Mouse (Mus musculus) small intestine, adult 2 months (tissue): ENCODE measurements around the gene Plppr3. TPM values are rescaled to one million over a fixed set of nuclear protein-coding genes. Genes with fewer than 3 reads are reported as not detected.
A peak's percentile ranks its signal among the peaks of the same experiment; 100 is the strongest.

Source experiments
- H3K27ac ChIP-seq: fragments of 200-500 bp; 2 replicates; pipeline ENCODE4 v1.5.1; 2012; ENCODE audit warnings: low read depth, low read length, control low read depth, inconsistent platforms; ENCODE audit not compliant: insufficient read depth
- H3K27me3 ChIP-seq: fragments of 200-500 bp; 2 replicates; pipeline ENCODE4 v1.6.1; 2012; ENCODE audit warnings: mild to moderate bottlenecking, moderate library complexity, low read length, inconsistent platforms; ENCODE audit not compliant: control insufficient read depth, insufficient read depth
- H3K36me3 ChIP-seq: fragments of 200-500 bp; 2 replicates; pipeline ENCODE4 v1.6.1; 2012; ENCODE audit warnings: mild to moderate bottlenecking, low read length, control low read depth, inconsistent platforms; ENCODE audit not compliant: control insufficient read depth, insufficient read depth
- H3K4me1 ChIP-seq: fragments of 200-500 bp; 2 replicates; pipeline ENCODE4 v1.6.1; 2012; ENCODE audit warnings: low read length, inconsistent platforms, mixed read lengths; ENCODE audit not compliant: control insufficient read depth, insufficient read depth, insufficient read length
- H3K4me3 ChIP-seq: fragments of 200-500 bp; 2 replicates; pipeline ENCODE4 v1.5.1; 2012; ENCODE audit warnings: low read depth, mild to moderate bottlenecking, control low read depth, inconsistent platforms, low read length, moderate library complexity
- CTCF ChIP-seq: fragments of 200-500 bp; IDR thresholded peaks from 2 replicates; pipeline ENCODE4 v1.5.1; 2012; ENCODE audit warnings: low read depth, mild to moderate bottlenecking, control low read depth, inconsistent platforms, low read length, moderate library complexity, mixed read lengths; ENCODE audit not compliant: insufficient replicate concordance, insufficient read length; ENCODE audit errors: extremely low read depth
- POLR2A ChIP-seq: fragments of 200-500 bp; IDR thresholded peaks from 2 replicates; pipeline ENCODE4 v1.6.1; 2012; ENCODE audit warnings: low read depth, mild to moderate bottlenecking, control low read depth, inconsistent platforms, low read length, moderate library complexity
- WGBS: fragments of 180-500 bp; shearing (Covaris S2); methylation state at CpG from one replicate; pipeline ENCODE4 v1.1.7; 2018; 5-methylcytosine and 5-hydroxymethylcytosine counted together
- polyA plus RNA-seq: library from polyadenylated mRNA; depleted of rRNA; stranded (reverse); fragments of >200 nt; gene quantifications from 2 replicates; pipeline ENCODE4 v1.2.3, GENCODE M21; 2012

Plppr3 gene
- polyA plus RNA-seq, 1 experiment = 5.3 TPM

DNA sequence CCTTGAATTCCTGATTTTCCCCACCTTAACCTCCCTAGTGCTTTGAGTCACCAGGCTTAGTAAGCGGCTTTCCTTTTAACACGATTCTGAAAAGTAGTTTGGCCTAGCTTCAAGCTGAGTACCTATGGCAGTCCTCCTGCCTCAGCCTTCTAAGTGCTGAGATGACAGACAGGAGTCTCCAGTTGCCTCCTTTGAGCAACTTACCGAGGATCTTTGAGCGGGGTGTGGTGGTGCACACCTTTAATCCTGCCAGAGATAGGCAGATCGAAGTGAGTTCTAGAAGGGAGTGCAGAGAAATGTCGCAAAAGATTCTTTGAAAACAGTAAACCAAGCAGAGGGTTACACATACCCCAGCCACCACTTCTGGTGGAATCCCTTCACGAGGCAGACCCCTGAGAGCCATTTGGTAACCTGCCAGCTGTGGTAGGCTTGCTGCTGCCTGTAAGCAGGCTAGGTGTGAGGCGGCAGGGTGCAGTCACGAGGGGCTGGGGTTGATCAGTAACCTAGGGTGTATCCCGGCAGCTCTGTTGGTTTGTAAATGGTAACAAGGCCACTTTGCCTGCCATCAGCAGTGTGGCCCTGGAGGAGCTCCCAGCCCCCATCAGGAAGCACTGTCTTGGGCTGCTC is 18.8 kb downstream of the Plppr3 start:
- under 1% methylated on average over 10 of the region's 10 CpGs for WGBS
- peak overlapping the region; percentile 98 for H3K27ac ChIP-seq
- no peaks in the 10 kb centered on the region for H3K27me3 ChIP-seq
- peak overlapping the region; percentile 84 for H3K4me3 ChIP-seq
- peaks cover 42% of the 10 kb centered on the region for H3K36me3 ChIP-seq
- peak; percentile 70; the same call in 1 of the 2 replicates for TF ChIP-seq POLR2A
- TF ChIP-seq CTCF = no peak
- peaks cover 51% of the 10 kb centered on the region for H3K4me1 ChIP-seq

- Histone ChIP-seq H3K36me3 (peaks cover 35% of the 10 kb centered on the region), H3K4me3 (peak overlapping the region; percentile 84), H3K27me3 (no peaks in the 10 kb centered on the region), H3K27ac (peak overlapping the region; percentile 98), H3K4me1 (peaks cover 55% of the 10 kb centered on the region)
- under 1% methylated on average over 82 of the region's 83 CpGs for WGBS
- no peak for TF ChIP-seq CTCF
- no peak for TF ChIP-seq POLR2A
Measured at GRCm38 (mm10) chr10:79854801-79855541, 19.5 kb downstream of the Plppr3 start.

DNA sequence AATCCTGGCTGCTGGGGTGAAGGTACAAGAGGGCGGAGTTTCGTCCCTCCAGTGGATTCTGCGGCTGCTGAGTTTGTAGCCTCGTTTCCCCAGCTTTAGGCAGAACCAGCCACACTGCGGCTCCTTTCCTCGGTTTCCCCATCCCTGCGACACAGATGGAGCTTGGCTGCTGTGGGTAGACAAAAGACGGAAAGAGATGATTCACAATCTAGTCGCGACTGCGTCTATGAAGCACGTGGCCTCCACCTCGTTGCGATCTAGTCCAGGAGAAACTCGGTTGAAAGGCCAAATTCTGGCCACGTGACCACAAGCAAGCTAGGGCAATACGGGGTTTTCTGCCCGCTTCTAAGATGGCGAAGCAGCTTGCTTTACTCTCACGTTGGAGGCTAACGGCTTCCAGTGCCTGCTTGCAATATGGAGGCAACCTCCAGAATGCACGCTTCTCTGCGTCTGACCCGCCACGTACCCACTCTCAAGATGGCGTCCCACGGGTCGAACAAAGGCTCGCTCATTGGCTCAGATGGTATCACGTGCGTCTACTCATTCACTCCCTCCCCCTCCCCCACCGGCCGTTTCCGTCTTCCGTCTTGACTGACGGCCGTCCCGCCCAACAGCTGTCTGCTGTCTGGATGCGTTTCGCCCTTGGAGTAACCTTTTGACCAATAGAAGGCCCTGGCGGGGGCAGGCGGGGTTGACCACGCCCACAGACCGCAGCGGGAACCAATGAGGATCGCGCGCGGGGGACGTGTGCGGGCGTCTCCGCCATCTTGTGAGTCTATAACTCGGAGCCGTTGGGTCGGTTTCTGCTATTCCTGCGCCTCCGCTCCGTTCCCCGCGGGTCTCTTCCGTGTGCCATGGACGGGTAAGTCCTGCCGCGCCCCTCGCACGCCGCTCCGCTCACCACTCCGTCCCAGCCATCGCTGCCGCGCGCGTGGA is 20.3 kb downstream of the Plppr3 start, which contains the start of gene Ptbp1:
Gene Ptbp1 (plus strand): TSS at position 568 of the 936 bp plus-strand sequence.
- peak; percentile 95 for TF ChIP-seq POLR2A
- TF ChIP-seq CTCF = no peak
- Histone ChIP-seq H3K4me3 (peak within 1 kb of the TSS; percentile 84), H3K36me3 (peaks cover 27% of the 10 kb centered on the region), H3K27ac (peak within 1 kb of the TSS; percentile 99), H3K27me3 (no peaks in the 10 kb centered on the region), H3K4me1 (peaks cover 50% of the 10 kb centered on the region)
- WGBS = under 1% methylated on average over 75 of the region's 75 CpGs

- no peaks in the 10 kb centered on the region for H3K27me3 ChIP-seq
- TF ChIP-seq POLR2A (no peak; the same call in 1 of the 2 replicates), CTCF (no peak)
- WGBS = under 1% methylated on average over 15 of the region's 15 CpGs
- peaks cover 21% of the 10 kb centered on the region for H3K36me3 ChIP-seq
- peaks cover 44% of the 10 kb centered on the region for H3K4me1 ChIP-seq
- H3K4me3 ChIP-seq = peak overlapping the region; percentile 65
- H3K27ac ChIP-seq = peak overlapping the region; percentile 99
Measured at GRCm38 (mm10) chr10:79853392-79853791, 21.0 kb downstream of the Plppr3 start.

GRCm38 (mm10) chr10:79852827-79853226 is 21.6 kb downstream of the Plppr3 start:
- WGBS = 12% methylated on average over 8 of the region's 8 CpGs
- peaks cover 15% of the 10 kb centered on the region for H3K36me3 ChIP-seq
- H3K4me3 ChIP-seq = peak overlapping the region; percentile 65
- H3K4me1 ChIP-seq = peaks cover 39% of the 10 kb centered on the region
- no peak for TF ChIP-seq POLR2A
- TF ChIP-seq CTCF = no peak
- H3K27ac ChIP-seq = peak overlapping the region; percentile 99
- no peaks in the 10 kb centered on the region for H3K27me3 ChIP-seq

- Histone ChIP-seq H3K4me1 (peaks cover 34% of the 10 kb centered on the region), H3K4me3 (0 out of 2 replicates have a peak overlapping the region, but pooled peaks have one; percentile 65), H3K27ac (peak overlapping the region; percentile 99), H3K36me3 (peaks cover 10% of the 10 kb centered on the region), H3K27me3 (no peaks in the 10 kb centered on the region)
- 21% methylated on average over 9 of the region's 9 CpGs for WGBS
- no peak; the same call in 1 of the 2 replicates for TF ChIP-seq POLR2A
Measured at GRCm38 (mm10) chr10:79852107-79852789, 22.2 kb downstream of the Plppr3 start.
